Mouse (Mus musculus): Measurements from ENCODE around the gene Ttc34. TPM values are rescaled to one million over a fixed set of nuclear protein-coding genes. Genes with fewer than 3 reads are reported as not detected.

The Ttc34 gene
- polyA plus RNA-seq, 1 experiment: not detected

- no peak overlapping the region for H3K4me2 ChIP-seq (ENCODE audit: low read depth)
- peaks cover 18% of the 10 kb centered on the region for H3K27me3 ChIP-seq (ENCODE audit: control insufficient read depth, insufficient read depth, insufficient read length)
- H3K4me3 ChIP-seq: no peak overlapping the region
- no peaks in the 10 kb centered on the region for H3K79me2 ChIP-seq (ENCODE audit: control insufficient read depth, insufficient read depth)
- no peak overlapping the region for H3ac ChIP-seq (ENCODE audit: control insufficient read depth, insufficient read length)
- H3K36me3 ChIP-seq (ENCODE audit: control insufficient read depth, insufficient read depth): no peaks in the 10 kb centered on the region
- TF ChIP-seq TCF3 (IDR thresholded peaks at IDR 0.05; ENCODE audit: insufficient read length, low read depth) (no peak), MYOG (IDR thresholded peaks at IDR 0.05; ENCODE audit: control insufficient read depth in 1 of 3, insufficient read depth in 1 of 3, insufficient read length in 2 of 3, low read depth in 2 of 3) (no peak), MYOD1 (IDR thresholded peaks at IDR 0.05; ENCODE audit: control insufficient read depth in 1 of 3, insufficient read length in 2 of 3, low read depth in 2 of 3) (no peak), SRF (IDR thresholded peaks at IDR 0.05; ENCODE audit: control insufficient read depth, insufficient read length, low read depth) (no peak), CEBPB (IDR thresholded peaks at IDR 0.05; ENCODE audit: insufficient read depth, poor library complexity, severe bottlenecking) (no peak), POLR2A (IDR thresholded peaks at IDR 0.05; ENCODE audit: insufficient read length, low read depth) (no peak), REST (IDR thresholded peaks at IDR 0.05; ENCODE audit: insufficient read depth, insufficient read length) (no peak), E2F4 (IDR thresholded peaks at IDR 0.05; ENCODE audit: insufficient read depth) (no peak), POLR2AphosphoS2 (IDR thresholded peaks at IDR 0.05; ENCODE audit: insufficient read length, low read depth) (no peak), TCF12 (IDR thresholded peaks at IDR 0.05; ENCODE audit: insufficient read depth, poor library complexity, severe bottlenecking) (no peak), USF1 (IDR thresholded peaks at IDR 0.05; ENCODE audit: low read depth) (no peak), MAX (IDR thresholded peaks at IDR 0.05; ENCODE audit: low read depth) (no peak)
Observed at GRCm38 (mm10) chr4:154910606-154911522, 73.6 kb downstream of the Ttc34 start.

GRCm38 (mm10) chr4:154911644-154912043 lies 74.4 kb downstream of the Ttc34 start:
- Histone ChIP-seq H3K4me3 (no peak overlapping the region), H3K4me2 (ENCODE audit: low read depth) (no peak overlapping the region), H3K36me3 (ENCODE audit: control insufficient read depth, insufficient read depth) (no peaks in the 10 kb centered on the region), H3K79me2 (ENCODE audit: control insufficient read depth, insufficient read depth) (no peaks in the 10 kb centered on the region), H3ac (ENCODE audit: control insufficient read depth, insufficient read length) (no peak overlapping the region), H3K27me3 (ENCODE audit: control insufficient read depth, insufficient read depth, insufficient read length) (peaks cover 18% of the 10 kb centered on the region)
- TF ChIP-seq MAX (IDR thresholded peaks at IDR 0.05; ENCODE audit: low read depth): no peak
- no peak for TF ChIP-seq MYOD1 (IDR thresholded peaks at IDR 0.05; ENCODE audit: control insufficient read depth in 1 of 3, insufficient read length in 2 of 3, low read depth in 2 of 3)
- TF ChIP-seq POLR2AphosphoS2 (IDR thresholded peaks at IDR 0.05; ENCODE audit: insufficient read length, low read depth): no peak
- no peak for TF ChIP-seq E2F4 (IDR thresholded peaks at IDR 0.05; ENCODE audit: insufficient read depth)
- TF ChIP-seq POLR2A (IDR thresholded peaks at IDR 0.05; ENCODE audit: insufficient read length, low read depth): no peak
- TF ChIP-seq MYOG (IDR thresholded peaks at IDR 0.05; ENCODE audit: control insufficient read depth in 1 of 3, insufficient read depth in 1 of 3, insufficient read length in 2 of 3, low read depth in 2 of 3): no peak
- TF ChIP-seq TCF3 (IDR thresholded peaks at IDR 0.05; ENCODE audit: insufficient read length, low read depth): no peak
- TF ChIP-seq TCF12 (IDR thresholded peaks at IDR 0.05; ENCODE audit: insufficient read depth, poor library complexity, severe bottlenecking): no peak
- no peak for TF ChIP-seq SRF (IDR thresholded peaks at IDR 0.05; ENCODE audit: control insufficient read depth, insufficient read length, low read depth)
- no peak for TF ChIP-seq USF1 (IDR thresholded peaks at IDR 0.05; ENCODE audit: low read depth)
- no peak for TF ChIP-seq REST (IDR thresholded peaks at IDR 0.05; ENCODE audit: insufficient read depth, insufficient read length)
- no peak for TF ChIP-seq CEBPB (IDR thresholded peaks at IDR 0.05; ENCODE audit: insufficient read depth, poor library complexity, severe bottlenecking)

GRCm38 (mm10) chr4:154913845-154914244 lies 76.6 kb downstream of the Ttc34 start:
- Histone ChIP-seq H3K4me3 (no peak overlapping the region), H3ac (ENCODE audit: control insufficient read depth, insufficient read length) (no peak overlapping the region), H3K36me3 (ENCODE audit: control insufficient read depth, insufficient read depth) (no peaks in the 10 kb centered on the region), H3K79me2 (ENCODE audit: control insufficient read depth, insufficient read depth) (no peaks in the 10 kb centered on the region), H3K4me2 (ENCODE audit: low read depth) (no peak overlapping the region), H3K27me3 (ENCODE audit: control insufficient read depth, insufficient read depth, insufficient read length) (peaks cover 12% of the 10 kb centered on the region)
- no peak for TF ChIP-seq MYOD1 (IDR thresholded peaks at IDR 0.05; ENCODE audit: control insufficient read depth in 1 of 3, insufficient read length in 2 of 3, low read depth in 2 of 3)
- TF ChIP-seq MYOG (IDR thresholded peaks at IDR 0.05; ENCODE audit: control insufficient read depth in 1 of 3, insufficient read depth in 1 of 3, insufficient read length in 2 of 3, low read depth in 2 of 3): no peak
- TF ChIP-seq POLR2A (IDR thresholded peaks at IDR 0.05; ENCODE audit: insufficient read length, low read depth): no peak
- TF ChIP-seq CEBPB (IDR thresholded peaks at IDR 0.05; ENCODE audit: insufficient read depth, poor library complexity, severe bottlenecking): no peak
- no peak for TF ChIP-seq SRF (IDR thresholded peaks at IDR 0.05; ENCODE audit: control insufficient read depth, insufficient read length, low read depth)
- no peak for TF ChIP-seq POLR2AphosphoS2 (IDR thresholded peaks at IDR 0.05; ENCODE audit: insufficient read length, low read depth)
- no peak for TF ChIP-seq USF1 (IDR thresholded peaks at IDR 0.05; ENCODE audit: low read depth)
- no peak for TF ChIP-seq MAX (IDR thresholded peaks at IDR 0.05; ENCODE audit: low read depth)
- no peak for TF ChIP-seq E2F4 (IDR thresholded peaks at IDR 0.05; ENCODE audit: insufficient read depth)
- no peak for TF ChIP-seq TCF12 (IDR thresholded peaks at IDR 0.05; ENCODE audit: insufficient read depth, poor library complexity, severe bottlenecking)
- no peak for TF ChIP-seq TCF3 (IDR thresholded peaks at IDR 0.05; ENCODE audit: insufficient read length, low read depth)
- no peak for TF ChIP-seq REST (IDR thresholded peaks at IDR 0.05; ENCODE audit: insufficient read depth, insufficient read length)

- Histone ChIP-seq H3ac (ENCODE audit: control insufficient read depth, insufficient read length) (no peak overlapping the region), H3K4me2 (ENCODE audit: low read depth) (no peak overlapping the region), H3K36me3 (ENCODE audit: control insufficient read depth, insufficient read depth) (no peaks in the 10 kb centered on the region), H3K27me3 (ENCODE audit: control insufficient read depth, insufficient read depth, insufficient read length) (peaks cover 12% of the 10 kb centered on the region), H3K4me3 (no peak overlapping the region), H3K79me2 (ENCODE audit: control insufficient read depth, insufficient read depth) (no peaks in the 10 kb centered on the region)
- no peak for TF ChIP-seq CEBPB (IDR thresholded peaks at IDR 0.05; ENCODE audit: insufficient read depth, poor library complexity, severe bottlenecking)
- no peak for TF ChIP-seq REST (IDR thresholded peaks at IDR 0.05; ENCODE audit: insufficient read depth, insufficient read length)
- TF ChIP-seq POLR2A (IDR thresholded peaks at IDR 0.05; ENCODE audit: insufficient read length, low read depth): no peak
- no peak for TF ChIP-seq TCF12 (IDR thresholded peaks at IDR 0.05; ENCODE audit: insufficient read depth, poor library complexity, severe bottlenecking)
Observed at GRCm38 (mm10) chr4:154914252-154914651, 77.0 kb downstream of the Ttc34 start.

Measured in myocyte (in vitro differentiated cells).